9 mouse cellular contexts compared by ENCODE assay signal in genomic region chr1:55051671-55052070, GRCm38 (mm10). TPM values are rescaled to one million over a fixed set of nuclear protein-coding genes. Genes with fewer than 3 reads are reported as not detected.
DNase-seq lines count a peak whose midpoint lies in the region; ATAC-seq and TF ChIP-seq lines count a peak whose summit lies in the region.
"Had no signal": no experiment of that assay in that cellular context is flagged by ENCODE, and none has a peak within 500 bp of the region (broad histone marks: within the 10 kb centered on the region; RNA-seq: fewer than 3 reads in every experiment).

No protein-coding gene starts in this region.

- H3K79me2 ChIP-seq in heart, adult 2 months (replicated peaks; ENCODE audit: control insufficient read depth, insufficient read depth, low read length) = peaks cover 7% of the 10 kb centered on the region

- TF ChIP-seq POLR2A in heart, adult 2 months (IDR thresholded peaks at IDR 0.05; ENCODE audit: insufficient read depth, low read depth, low read length) = no peak

- H3K4me3 ChIP-seq in heart, adult 2 months = peak overlapping the region; percentile 59
- no peak overlapping the region for H3K4me3 ChIP-seq in neural tube, embryonic 12.5 days
- H3K4me3 ChIP-seq in liver, embryonic 13.5 days (replicated peaks) = peak overlapping the region; percentile 78

- ATAC-seq in neural tube, embryonic 12.5 days (ENCODE audit: low FRiP score, low read depth) = no peak
- ATAC-seq in liver, embryonic 13.5 days (ENCODE audit: low read depth) = no peak

- no peak for DNase-seq in heart, adult 2 months
- no peak for DNase-seq in heart, adult 9 months (ENCODE audit: low spot score in 2 of 2)
- DNase-seq in neural tube, embryonic 10.5 days (ENCODE audit: extremely low spot score, low spot score) = no peak
- DNase-seq in liver, embryonic 13.5 days = no peak
- DNase-seq in frontal cortex, postnatal 10 days (ENCODE audit: low spot score in 2 of 2) = no peak
- no peak for DNase-seq in left cerebral cortex, postnatal 14 days (ENCODE audit: low spot score in 2 of 2)
- DNase-seq in adrenal gland, adult 8-10 months = no peak
- DNase-seq: gastrocnemius, postnatal 14 days had no signal

- intact Hi-C loops in heart, adult 2 months (cut with DNase I) = loop anchor here (2.0 to 5.0 kb wide), 2 partner anchors 35 to 81 kb away; partner anchors contain the start of gene Mob4
- intact Hi-C loops in left cerebral cortex, postnatal 14 days (cut with DNase I) = loop anchor here (2.0 kb wide), 2 partner anchors 25 to 79 kb away; partner anchors contain the start of genes Mob4 and Sf3b1

- H3K9me3 ChIP-seq in neural tube, embryonic 12.5 days = no peaks in the 10 kb centered on the region
- no peaks in the 10 kb centered on the region; the same call in 1 of the 2 replicates for H3K9me3 ChIP-seq in liver, embryonic 13.5 days (replicated peaks)

- no peaks in the 10 kb centered on the region for H3K27me3 ChIP-seq in heart, adult 2 months (ENCODE audit: control insufficient read depth, insufficient read depth, low read length)
- no peaks in the 10 kb centered on the region for H3K27me3 ChIP-seq in neural tube, embryonic 12.5 days (replicated peaks)
- no peaks in the 10 kb centered on the region for H3K27me3 ChIP-seq in liver, embryonic 13.5 days

- no peak overlapping the region; the same call in 1 of the 2 replicates for H3K9ac ChIP-seq in heart, adult 2 months (ENCODE audit: low read depth, low read length)
- no peak overlapping the region for H3K9ac ChIP-seq in neural tube, embryonic 12.5 days
- peak overlapping the region; percentile 78 for H3K9ac ChIP-seq in liver, embryonic 13.5 days

- TF ChIP-seq CTCF in heart, adult 2 months (IDR thresholded peaks at IDR 0.05) = no peak

- peak overlapping the region; percentile 99 for H3K27ac ChIP-seq in heart, adult 2 months
- no peak overlapping the region for H3K27ac ChIP-seq in neural tube, embryonic 12.5 days
- peak overlapping the region; percentile 97; the same call in 1 of the 2 replicates for H3K27ac ChIP-seq in liver, embryonic 13.5 days

- H3K36me3 ChIP-seq in heart, adult 2 months (ENCODE audit: control insufficient read depth, insufficient read depth, low read length) = peaks cover 29% of the 10 kb centered on the region
- peaks cover 4% of the 10 kb centered on the region for H3K36me3 ChIP-seq in neural tube, embryonic 12.5 days
- H3K36me3 ChIP-seq in liver, embryonic 13.5 days = peaks cover 10% of the 10 kb centered on the region; the same call in 1 of the 2 replicates

- no peak for TF ChIP-seq EP300 in heart, adult 2 months (IDR thresholded peaks at IDR 0.05; ENCODE audit: insufficient read depth, low read depth, low read length)

- WGBS in heart, adult 2 months = 80% methylated on average over 3 of the region's 3 CpGs
- 73% methylated on average over 3 of the region's 3 CpGs for WGBS in neural tube, embryonic 12.5 days
- 66% methylated on average over 3 of the region's 3 CpGs for WGBS in liver, embryonic 13.5 days (ENCODE audit: insufficient replicate concordance)

- peak overlapping the region; percentile 78 for H3K4me2 ChIP-seq in neural tube, embryonic 12.5 days (replicated peaks)
- H3K4me2 ChIP-seq in liver, embryonic 13.5 days = peak overlapping the region; percentile 87

- peaks cover 6% of the 10 kb centered on the region for H3K4me1 ChIP-seq in heart, adult 2 months (ENCODE audit: control insufficient read depth, insufficient read depth, low read length)
- peaks cover 6% of the 10 kb centered on the region for H3K4me1 ChIP-seq in neural tube, embryonic 12.5 days
- peaks cover 35% of the 10 kb centered on the region for H3K4me1 ChIP-seq in liver, embryonic 13.5 days (replicated peaks)

RNA-seq across cellular contexts. Expression of gene Coq10b, which starts 0.9 kb away (rescaled TPM):
- total RNA-seq in heart, adult 2 months (2021) = 10 to 100 TPM; 26.7 to 64.0 TPM
- 16.0 and 23.1 TPM in 2 replicates for polyA plus RNA-seq in heart, adult 2 months (2012; rRNA removed)
- 30.4 and 31.5 TPM in 2 replicates for polyA plus RNA-seq in neural tube, embryonic 12.5 days (2016; fragmentation: Nextera tagmentation; extraction: Ambion mirVana)
- 17.6 and 20.6 TPM in 2 replicates for polyA plus RNA-seq in liver, embryonic 13.5 days (2015; fragmentation: Nextera tagmentation; extraction: Ambion mirVana)
- total RNA-seq in left cerebral cortex, postnatal 14 days (2021) = 10 to 100 TPM; 31.2 to 32.3 TPM
- 100 to 1,000 TPM; 100 to 138 (median 107) TPM for total RNA-seq in adrenal gland, adult 8-10 months (2022)

RNA-seq across cellular contexts. Expression of gene Sf3b1, which starts 24.4 kb away (rescaled TPM):
- total RNA-seq in heart, adult 2 months (2021) = 10 to 100 TPM; 64.4 to 74.9 TPM
- polyA plus RNA-seq in heart, adult 2 months (2012; rRNA removed) = 27.9 and 62.8 TPM in 2 replicates
- 321 and 327 TPM in 2 replicates for polyA plus RNA-seq in neural tube, embryonic 12.5 days (2016; fragmentation: Nextera tagmentation; extraction: Ambion mirVana)
- polyA plus RNA-seq in liver, embryonic 13.5 days (2015; fragmentation: Nextera tagmentation; extraction: Ambion mirVana) = 171 and 213 TPM in 2 replicates
- total RNA-seq in left cerebral cortex, postnatal 14 days (2021) = 100 to 1,000 TPM; 144 to 154 TPM
- 100 to 1,000 TPM; 120 to 217 (median 165) TPM for total RNA-seq in adrenal gland, adult 8-10 months (2022)

RNA-seq across cellular contexts. Expression of gene Hspe1, which starts 36.3 kb away (rescaled TPM):
- 100 to 1,000 TPM; 153 to 180 TPM for total RNA-seq in heart, adult 2 months (2021)
- polyA plus RNA-seq in heart, adult 2 months (2012; rRNA removed) = 44.5 and 69.3 TPM in 2 replicates
- 329 and 346 TPM in 2 replicates for polyA plus RNA-seq in neural tube, embryonic 12.5 days (2016; fragmentation: Nextera tagmentation; extraction: Ambion mirVana)
- 600 and 712 TPM in 2 replicates for polyA plus RNA-seq in liver, embryonic 13.5 days (2015; fragmentation: Nextera tagmentation; extraction: Ambion mirVana)
- 10 to 100 TPM; 83.8 to 91.0 TPM for total RNA-seq in left cerebral cortex, postnatal 14 days (2021)
- total RNA-seq in adrenal gland, adult 8-10 months (2022) = 1,000 to 10,000 TPM in 1 of 4 experiments, 100 to 1,000 TPM in 3; 299 to 1,036 (median 606) TPM

RNA-seq across cellular contexts. Expression of gene Hspd1, which starts 36.4 kb away (rescaled TPM):
- 100 to 1,000 TPM; 373 to 383 TPM for total RNA-seq in heart, adult 2 months (2021)
- 68.5 and 143 TPM in 2 replicates for polyA plus RNA-seq in heart, adult 2 months (2012; rRNA removed)
- polyA plus RNA-seq in neural tube, embryonic 12.5 days (2016; fragmentation: Nextera tagmentation; extraction: Ambion mirVana) = 338 TPM in 2 replicates
- 478 and 596 TPM in 2 replicates for polyA plus RNA-seq in liver, embryonic 13.5 days (2015; fragmentation: Nextera tagmentation; extraction: Ambion mirVana)
- 100 to 1,000 TPM; 172 TPM for total RNA-seq in left cerebral cortex, postnatal 14 days (2021)
- total RNA-seq in adrenal gland, adult 8-10 months (2022) = 1,000 to 10,000 TPM in 2 of 4 experiments, 100 to 1,000 TPM in 2; 545 to 1,761 (median 966) TPM
